Mouse (Mus musculus) lung, embryonic 15.5 days (tissue): ENCODE measurements around the gene Mapk3. TPM values are rescaled to one million over a fixed set of nuclear protein-coding genes. Genes with fewer than 3 reads are reported as not detected.
A peak's percentile ranks its signal among the peaks of the same experiment; 100 is the strongest.
"Not testable (repeated sequence)": the region's sequence is repeated elsewhere in the genome, so short reads cannot be mapped to it uniquely, and the experiment has no call there.

ENCODE experiments used
- ATAC-seq: fragments of 200-750 bp; cut with Nextera tagmentation; 2 replicates; pipeline ENCODE4 v1.8.0; 2017; ENCODE audit warnings: moderate number of reproducible peaks, borderline replicate concordance; ENCODE audit not compliant: low FRiP score, low TSS enrichment; ENCODE audit errors: extremely low read depth
- H3K27ac ChIP-seq: fragments of 300-500 bp; sonication (generic); 2 replicates; pipeline ENCODE4 v1.5.1; 2015; ENCODE audit warnings: moderate library complexity, mild to moderate bottlenecking, inconsistent platforms
- H3K27me3 ChIP-seq: fragments of 300-500 bp; sonication (generic); 2 replicates; pipeline ENCODE4 v1.6.1; 2015; ENCODE audit warnings: inconsistent platforms
- H3K36me3 ChIP-seq: fragments of 300-500 bp; sonication (generic); 2 replicates; pipeline ENCODE4 v1.6.1; 2015; ENCODE audit warnings: inconsistent platforms
- H3K4me1 ChIP-seq: fragments of 300-500 bp; sonication (generic); 2 replicates; pipeline ENCODE4 v1.6.1; 2015; ENCODE audit warnings: inconsistent platforms
- H3K4me2 ChIP-seq: fragments of 300-500 bp; sonication (generic); 2 replicates; pipeline ENCODE4 v1.6.1; 2015; ENCODE audit warnings: inconsistent platforms, mild to moderate bottlenecking, moderate library complexity
- H3K4me3 ChIP-seq: fragments of 300-500 bp; sonication (generic); 2 replicates; pipeline ENCODE4 v1.5.1; 2015; ENCODE audit warnings: mild to moderate bottlenecking, inconsistent platforms
- H3K9ac ChIP-seq: fragments of 300-500 bp; sonication (generic); 2 replicates; pipeline ENCODE4 v1.6.1; 2015; ENCODE audit warnings: inconsistent platforms
- H3K9me3 ChIP-seq: fragments of 300-500 bp; sonication (generic); 2 replicates; pipeline ENCODE4 v1.6.1; 2016; ENCODE audit warnings: inconsistent platforms
- WGBS: fragments of 180-500 bp; shearing (Covaris S2); methylation state at CpG from one replicate; pipeline ENCODE4 v1.1.7; 2015; 5-methylcytosine and 5-hydroxymethylcytosine counted together
- polyA plus RNA-seq: library from polyadenylated mRNA; unstranded; fragments of >200 nt; fragmentation: Nextera tagmentation; extraction: Ambion mirVana; gene quantifications from 2 replicates; pipeline ENCODE4 v1.2.1, GENCODE M21; 2015

Gene Mapk3
- polyA plus RNA-seq, 1 experiment from 2014 or later: 135 TPM

DNA sequence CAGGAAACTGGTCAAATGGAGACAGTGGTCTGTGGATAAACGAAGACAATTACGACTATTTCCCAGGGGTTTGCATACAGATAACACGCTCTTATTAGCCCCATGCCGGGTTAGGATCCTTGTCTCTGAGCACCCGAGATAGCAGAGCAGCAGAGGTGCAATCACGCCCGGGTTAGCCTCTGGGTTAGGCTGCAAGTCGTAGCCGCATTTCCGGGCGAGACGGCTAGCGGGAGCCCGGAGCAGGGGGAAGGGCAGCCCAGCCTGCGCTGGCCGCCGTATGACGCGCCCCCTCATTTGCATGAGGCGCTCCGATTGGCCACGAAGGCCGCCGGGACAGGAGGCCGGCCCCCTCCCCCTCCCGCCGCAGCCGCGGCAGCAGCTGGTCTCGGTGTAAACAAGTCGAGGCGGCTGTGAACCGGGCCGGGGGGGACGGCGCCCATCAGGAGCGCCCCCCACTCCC lies 17.2 kb downstream of the Mapk3 start, which contains the start of gene Ypel3:
Gene Ypel3, plus strand, starts transcription at position 358 of the 460 bp plus-strand sequence.
- WGBS: under 1% methylated on average over 34 of the region's 37 CpGs
- Histone ChIP-seq H3K4me1 (peaks cover 58% of the 10 kb centered on the region), H3K4me3 (peak within 1 kb of the TSS; percentile 77), H3K27me3 (no peaks in the 10 kb centered on the region), H3K4me2 (peak within 1 kb of the TSS; percentile 95), H3K36me3 (peaks cover 16% of the 10 kb centered on the region), H3K9me3 (no peaks in the 10 kb centered on the region), H3K27ac (peak within 1 kb of the TSS; percentile 84), H3K9ac (peak within 1 kb of the TSS; percentile 84)
- ATAC-seq: peak; percentile 89

DNA sequence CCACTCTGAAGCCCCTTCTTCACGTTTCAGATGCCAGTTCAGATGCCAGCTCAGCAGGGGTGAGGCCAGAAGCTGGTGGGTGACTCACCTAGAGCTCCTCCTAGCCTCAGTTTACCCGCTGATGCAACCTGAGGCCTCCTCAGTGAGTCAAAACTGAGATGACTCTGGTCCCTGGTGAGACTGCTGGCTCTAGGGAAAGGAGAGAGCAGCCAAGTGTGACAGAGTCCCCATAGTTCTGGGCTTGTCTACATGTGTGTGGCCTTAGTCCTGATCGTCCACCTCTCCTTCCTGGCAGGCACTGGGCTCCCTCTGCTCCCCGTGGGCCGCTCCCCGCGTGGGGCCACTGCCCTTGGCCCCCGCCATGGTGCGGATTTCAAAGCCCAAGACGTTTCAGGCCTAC lies 18.1 kb downstream of the Mapk3 start:
- Histone ChIP-seq H3K4me2 (peak overlapping the region; percentile 95), H3K4me3 (peak overlapping the region; percentile 77), H3K27ac (peak overlapping the region; percentile 84), H3K9ac (peak overlapping the region; percentile 84), H3K36me3 (peaks cover 9% of the 10 kb centered on the region; the same call in 1 of the 2 replicates), H3K27me3 (no peaks in the 10 kb centered on the region), H3K4me1 (peaks cover 60% of the 10 kb centered on the region), H3K9me3 (no peaks in the 10 kb centered on the region)
- WGBS: 39% methylated on average over 10 of the region's 10 CpGs
- ATAC-seq: no peak

DNA sequence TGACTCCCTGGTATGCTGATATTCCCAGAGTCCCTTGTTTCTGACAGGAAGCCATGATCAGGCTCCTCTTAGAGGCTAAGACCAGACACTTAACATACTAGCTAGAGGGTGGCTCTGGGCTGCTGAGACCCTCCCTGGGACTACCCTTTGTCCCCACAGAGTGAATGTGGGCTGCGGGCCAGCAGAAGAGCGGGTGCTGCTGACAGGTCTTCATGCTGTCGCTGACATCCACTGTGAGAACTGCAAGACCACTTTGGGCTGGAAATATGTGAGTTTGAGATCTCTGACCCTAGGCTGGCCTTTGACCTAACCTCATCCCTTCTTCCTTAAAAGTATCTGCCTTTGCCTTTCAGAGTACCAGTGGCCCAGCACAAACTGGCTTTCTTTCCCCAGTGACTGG lies 18.7 kb downstream of the Mapk3 start:
- WGBS: 75% methylated on average over 3 of the region's 3 CpGs
- peak overlapping the region; percentile 95 for H3K4me2 ChIP-seq
- peak overlapping the region; percentile 77; the same call in 1 of the 2 replicates for H3K4me3 ChIP-seq
- H3K36me3 ChIP-seq: peaks cover 8% of the 10 kb centered on the region; the same call in 1 of the 2 replicates
- H3K4me1 ChIP-seq: peaks cover 60% of the 10 kb centered on the region
- H3K27ac ChIP-seq: peak overlapping the region; percentile 84; the same call in 1 of the 2 replicates
- peak overlapping the region; percentile 84; the same call in 1 of the 2 replicates for H3K9ac ChIP-seq
- ATAC-seq: no peak
- H3K9me3 ChIP-seq: no peaks in the 10 kb centered on the region
- H3K27me3 ChIP-seq: no peaks in the 10 kb centered on the region

DNA sequence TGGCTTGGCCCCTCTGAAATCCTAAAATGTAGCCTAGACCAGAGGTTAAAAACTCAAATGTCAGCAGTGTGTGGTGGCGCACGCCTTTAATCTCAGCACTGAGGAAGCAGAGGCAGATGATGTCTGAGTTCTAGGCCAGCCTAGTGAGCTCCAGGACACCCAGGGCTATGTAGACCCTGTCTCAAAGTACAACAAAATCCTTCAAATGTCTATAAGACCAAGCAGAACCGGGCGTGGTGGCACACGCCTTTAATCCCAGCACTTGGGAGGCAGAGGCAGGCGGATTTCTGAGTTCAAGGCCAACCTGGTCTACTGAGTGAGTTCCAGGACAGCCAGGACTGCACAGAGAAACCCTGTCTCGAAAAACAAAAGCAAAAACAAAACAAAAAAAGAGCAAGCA lies 19.7 kb downstream of the Mapk3 start:
- H3K4me1 ChIP-seq: peaks cover 60% of the 10 kb centered on the region
- peak overlapping the region; percentile 39; the same call in 1 of the 2 replicates for H3K27ac ChIP-seq
- 85% methylated on average over 7 of the region's 7 CpGs for WGBS

DNA sequence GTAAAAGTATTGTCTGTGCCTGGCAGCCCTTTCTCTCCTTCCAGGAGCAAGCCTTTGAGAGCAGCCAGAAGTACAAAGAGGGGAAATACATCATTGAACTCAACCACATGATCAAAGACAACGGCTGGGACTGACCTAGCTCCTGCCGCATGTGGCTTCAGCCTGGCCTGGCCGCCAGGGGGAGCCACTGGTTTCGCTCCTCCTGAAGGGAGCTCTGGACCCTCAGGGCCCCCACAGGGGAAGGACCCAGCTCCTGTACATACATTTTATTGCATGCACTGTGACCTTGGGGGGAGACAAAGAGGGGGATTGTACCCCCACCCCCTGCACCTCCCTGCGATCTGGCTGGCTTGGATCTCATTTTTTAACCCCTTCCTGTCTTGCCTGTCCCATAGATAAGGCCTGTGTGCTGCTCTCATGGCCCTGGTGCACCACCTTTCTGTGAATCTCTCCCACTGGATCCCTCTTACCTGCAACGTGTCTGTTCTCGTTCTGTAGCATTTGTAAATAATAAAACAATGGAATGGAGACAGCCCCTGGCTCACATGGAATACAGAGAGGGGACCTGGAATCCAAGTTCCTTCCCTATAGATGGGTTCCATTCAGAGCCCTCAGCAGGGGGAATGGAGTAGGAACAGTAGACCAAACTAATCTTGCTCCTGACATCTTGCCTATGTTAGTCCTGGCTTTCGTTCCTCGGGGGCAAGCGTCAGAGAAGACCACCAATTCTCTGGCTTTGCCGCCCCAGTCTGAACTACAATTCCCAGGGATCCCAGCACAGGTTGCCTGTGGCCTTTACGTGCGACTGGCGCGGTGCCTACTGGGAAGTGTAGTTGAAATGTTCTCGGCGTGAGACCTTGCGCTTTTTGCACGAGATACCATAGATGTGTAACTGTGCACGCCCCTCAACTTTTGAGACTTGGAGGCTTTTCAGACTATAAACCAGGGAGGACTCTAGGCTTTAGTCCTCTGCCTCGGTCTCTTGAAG lies 20.9 kb downstream of the Mapk3 start:
- Histone ChIP-seq H3K4me1 (peaks cover 56% of the 10 kb centered on the region), H3K4me3 (peak overlapping the region; percentile 40), H3K9me3 (no peaks in the 10 kb centered on the region), H3K9ac (peak overlapping the region; percentile 45), H3K27ac (peak overlapping the region; percentile 39), H3K4me2 (peak overlapping the region; percentile 87), H3K27me3 (no peaks in the 10 kb centered on the region), H3K36me3 (peaks cover 18% of the 10 kb centered on the region)
- ATAC-seq: peak; percentile 62; the same call in 1 of the 2 replicates
- under 1% methylated on average over 21 of the region's 21 CpGs for WGBS

More for the DNA sequence above, 19.7 kb downstream of the Mapk3 start:
- H3K27me3 ChIP-seq, H3K4me2 ChIP-seq, H3K36me3 ChIP-seq, H3K9ac ChIP-seq, H3K4me3 ChIP-seq, H3K9me3 ChIP-seq, ATAC-seq: not testable (repeated sequence)

DNA sequence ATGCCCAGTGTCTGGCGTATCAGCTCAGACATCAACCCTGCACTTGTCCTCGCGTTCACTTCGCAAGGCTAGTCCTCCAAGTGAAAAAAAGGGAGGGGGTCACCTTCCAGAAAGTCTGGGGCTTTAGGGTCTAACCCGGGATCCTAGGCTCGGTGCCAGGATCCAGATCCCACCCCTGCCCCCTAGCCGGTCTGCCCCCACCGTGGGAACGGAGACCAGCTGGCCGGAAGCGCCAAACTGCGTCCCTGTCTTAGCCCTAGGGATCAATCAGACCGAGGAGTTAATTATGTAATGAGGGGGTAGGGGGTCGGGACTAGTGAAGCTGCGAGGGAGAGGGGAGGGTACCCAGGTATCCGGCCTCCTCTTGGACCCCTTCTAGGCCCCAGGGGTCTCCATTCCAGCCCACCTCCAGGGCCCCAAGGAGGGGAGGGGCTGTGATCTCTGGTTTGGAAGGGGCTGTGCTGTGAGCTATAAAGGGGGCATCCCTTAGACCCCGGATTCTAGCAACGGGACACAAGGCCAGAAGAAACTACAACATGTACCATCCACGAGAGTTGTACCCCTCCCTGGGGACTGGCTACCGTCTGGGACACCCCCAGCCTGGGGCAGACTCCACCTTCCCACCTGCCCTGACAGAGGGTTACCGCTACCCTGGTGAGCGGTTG lies 21.7 kb downstream of the Mapk3 start, which contains the start of gene Tbx6:
Gene Tbx6, plus strand, starts transcription at position 513 of the 665 bp plus-strand sequence.
- no peaks in the 10 kb centered on the region for H3K9me3 ChIP-seq
- no peak for ATAC-seq
- peak within 1 kb of the TSS; percentile 45 for H3K9ac ChIP-seq
- H3K4me3 ChIP-seq: peak within 1 kb of the TSS; percentile 40
- H3K4me1 ChIP-seq: peaks cover 49% of the 10 kb centered on the region
- H3K27ac ChIP-seq: peak within 1 kb of the TSS; percentile 39
- no peaks in the 10 kb centered on the region for H3K27me3 ChIP-seq
- peaks cover 26% of the 10 kb centered on the region for H3K36me3 ChIP-seq
- H3K4me2 ChIP-seq: peak within 1 kb of the TSS; percentile 87
- 6% methylated on average over 21 of the region's 22 CpGs for WGBS

DNA sequence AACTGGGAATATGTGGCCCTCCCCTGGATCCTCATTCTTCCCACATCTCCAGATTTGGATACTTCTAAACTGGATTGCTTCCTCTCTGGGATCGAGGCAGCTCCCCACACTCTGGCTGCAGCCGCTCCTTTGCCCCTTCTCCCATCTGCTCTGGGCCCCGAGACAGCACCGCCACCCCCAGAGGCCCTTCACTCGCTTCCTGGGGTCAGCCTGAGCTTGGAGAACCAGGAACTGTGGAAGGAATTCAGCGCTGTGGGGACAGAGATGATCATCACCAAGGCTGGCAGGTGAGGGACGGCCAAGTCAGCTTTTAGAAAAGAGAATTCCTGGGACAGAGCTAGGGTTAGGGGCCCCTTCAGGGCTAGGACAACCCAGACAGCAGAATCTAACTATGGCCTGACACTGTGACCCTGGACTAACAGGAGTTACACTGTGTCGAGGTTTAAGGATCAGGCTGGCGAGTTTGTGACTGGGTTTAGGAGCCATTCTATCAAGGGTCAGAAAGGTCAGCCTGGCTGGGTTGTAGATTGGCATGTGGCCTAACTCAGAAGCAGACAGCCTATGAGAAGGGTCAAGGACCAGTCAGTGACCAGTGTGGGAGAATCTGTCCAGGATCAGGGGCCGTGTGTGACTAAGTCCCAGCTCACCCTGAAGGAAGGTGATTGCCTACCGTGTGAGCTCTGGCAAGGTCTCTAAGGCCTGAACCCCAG lies 22.4 kb downstream of the Mapk3 start:
- 37% methylated on average over 11 of the region's 11 CpGs for WGBS

DNA sequence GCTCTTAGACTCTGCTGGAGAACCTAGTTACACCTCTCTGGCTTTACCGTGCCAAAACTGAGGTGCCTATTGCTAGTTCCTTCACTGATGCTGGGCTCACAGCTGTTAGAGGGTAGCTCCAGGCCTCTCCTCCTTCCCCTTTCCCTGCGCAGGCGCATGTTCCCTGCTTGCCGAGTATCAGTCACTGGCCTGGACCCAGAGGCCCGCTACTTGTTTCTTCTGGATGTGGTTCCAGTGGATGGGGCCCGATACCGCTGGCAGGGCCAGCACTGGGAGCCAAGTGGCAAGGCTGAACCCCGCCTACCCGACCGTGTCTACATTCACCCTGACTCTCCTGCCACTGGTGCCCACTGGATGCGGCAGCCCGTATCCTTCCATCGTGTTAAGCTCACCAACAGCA lies 23.3 kb downstream of the Mapk3 start:
- no peak overlapping the region for H3K9ac ChIP-seq
- H3K4me1 ChIP-seq: peaks cover 39% of the 10 kb centered on the region
- no peak overlapping the region for H3K4me2 ChIP-seq
- peaks cover 42% of the 10 kb centered on the region for H3K36me3 ChIP-seq
- H3K27me3 ChIP-seq: no peaks in the 10 kb centered on the region
- no peak overlapping the region for H3K27ac ChIP-seq
- ATAC-seq: no peak
- WGBS: 70% methylated on average over 13 of the region's 13 CpGs
- H3K4me3 ChIP-seq: no peak overlapping the region
- H3K9me3 ChIP-seq: no peaks in the 10 kb centered on the region

More for the DNA sequence above, 22.4 kb downstream of the Mapk3 start:
- H3K27me3 ChIP-seq: no peaks in the 10 kb centered on the region
- H3K4me2 ChIP-seq: peak overlapping the region; percentile 87
- H3K4me1 ChIP-seq: peaks cover 44% of the 10 kb centered on the region
- ATAC-seq: no peak
- H3K27ac ChIP-seq: no peak overlapping the region
- peak overlapping the region; percentile 45; the same call in 1 of the 2 replicates for H3K9ac ChIP-seq
- H3K4me3 ChIP-seq: peak overlapping the region; percentile 40; the same call in 1 of the 2 replicates
- H3K36me3 ChIP-seq: peaks cover 33% of the 10 kb centered on the region
- H3K9me3 ChIP-seq: no peaks in the 10 kb centered on the region

DNA sequence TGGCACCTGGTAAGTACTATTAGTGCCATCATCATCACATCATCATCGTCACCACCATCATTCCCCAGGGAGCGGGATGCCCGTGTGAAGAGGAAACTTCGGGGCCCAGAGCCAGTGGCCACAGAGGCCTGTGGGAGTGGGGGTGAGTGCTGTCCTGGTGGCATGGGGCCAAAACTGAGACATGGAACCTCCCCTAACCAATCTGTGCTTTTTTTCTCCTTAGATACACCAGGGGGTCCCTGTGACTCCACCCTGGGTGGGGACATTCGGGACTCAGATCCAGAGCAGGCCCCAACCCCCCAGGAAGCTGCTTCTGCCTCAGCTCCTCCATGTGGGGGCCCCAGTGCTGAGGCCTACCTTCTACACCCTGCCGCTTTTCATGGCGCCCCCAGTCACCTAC lies 25.1 kb downstream of the Mapk3 start:
- no peak overlapping the region for H3K4me3 ChIP-seq
- peaks cover 22% of the 10 kb centered on the region for H3K4me1 ChIP-seq
- H3K9ac ChIP-seq: no peak overlapping the region
- H3K36me3 ChIP-seq: peaks cover 60% of the 10 kb centered on the region
- no peaks in the 10 kb centered on the region for H3K9me3 ChIP-seq
- H3K27ac ChIP-seq: no peak overlapping the region
- no peak for ATAC-seq
- 74% methylated on average over 7 of the region's 7 CpGs for WGBS
- no peaks in the 10 kb centered on the region for H3K27me3 ChIP-seq
- H3K4me2 ChIP-seq: no peak overlapping the region

DNA sequence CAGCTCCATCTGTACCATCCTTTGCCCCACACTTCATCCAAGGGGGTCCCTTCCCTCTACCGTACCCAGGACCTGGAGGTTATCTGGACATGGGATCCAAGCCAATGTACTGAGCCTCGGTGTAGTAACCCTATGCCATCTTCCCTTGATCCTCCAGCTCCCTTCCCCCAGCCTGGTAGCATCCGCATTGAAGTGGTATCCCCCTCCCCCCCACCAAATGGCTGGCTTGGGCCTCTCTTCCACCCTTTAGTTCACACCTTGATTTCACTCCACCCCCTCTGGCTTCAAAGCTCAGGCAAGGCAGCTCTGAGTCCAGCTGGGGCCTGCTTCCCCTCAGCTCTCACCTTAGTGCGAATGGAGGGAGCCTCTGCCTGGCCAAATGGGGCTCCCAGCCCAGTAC lies 25.7 kb downstream of the Mapk3 start:
- no peak overlapping the region for H3K27ac ChIP-seq
- no peaks in the 10 kb centered on the region for H3K27me3 ChIP-seq
- H3K4me2 ChIP-seq: no peak overlapping the region
- 54% methylated on average over 4 of the region's 4 CpGs for WGBS
- peaks cover 17% of the 10 kb centered on the region for H3K4me1 ChIP-seq
- H3K4me3 ChIP-seq: no peak overlapping the region
- H3K36me3 ChIP-seq: peaks cover 65% of the 10 kb centered on the region
- no peak for ATAC-seq
- H3K9ac ChIP-seq: no peak overlapping the region
- H3K9me3 ChIP-seq: no peaks in the 10 kb centered on the region

DNA sequence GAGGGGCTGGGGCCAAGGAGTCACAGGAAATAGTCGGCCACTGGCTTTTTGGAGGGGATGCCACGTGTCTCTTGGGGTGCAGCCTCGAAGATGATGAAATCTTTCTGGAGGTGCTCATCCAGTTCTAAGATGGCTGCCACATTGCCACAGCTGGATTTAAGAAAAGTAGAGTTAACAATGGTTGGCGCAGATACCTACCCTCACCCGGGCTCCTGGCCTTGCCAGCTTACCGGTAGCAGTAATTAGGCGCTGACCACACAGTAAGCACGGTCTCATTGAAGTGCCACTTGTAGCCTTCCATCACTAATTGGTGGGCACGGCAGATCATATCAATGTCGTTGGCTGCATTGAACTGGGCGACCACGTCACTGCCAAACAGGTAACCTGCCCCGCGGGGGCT lies 26.7 kb downstream of the Mapk3 start:
- H3K27ac ChIP-seq: no peak overlapping the region
- H3K27me3 ChIP-seq: no peaks in the 10 kb centered on the region
- peaks cover 19% of the 10 kb centered on the region for H3K4me1 ChIP-seq
- H3K36me3 ChIP-seq: peaks cover 68% of the 10 kb centered on the region
- H3K9ac ChIP-seq: no peak overlapping the region
- H3K4me2 ChIP-seq: no peak overlapping the region
- ATAC-seq: no peak
- H3K4me3 ChIP-seq: no peak overlapping the region
- no peaks in the 10 kb centered on the region for H3K9me3 ChIP-seq
- 85% methylated on average over 14 of the region's 14 CpGs for WGBS
